Mouse (Mus musculus) stomach, postnatal 0 days (tissue): Measurements from ENCODE around the gene Slc7a7.

Experiments used
- CTCF ChIP-seq: IDR thresholded peaks from 2 replicates; pipeline ENCODE4 v1.5.1; 2016; ENCODE audit warnings: antibody characterized with exemption, low read depth, mild to moderate bottlenecking, moderate library complexity
- EP300 ChIP-seq: optimal IDR thresholded peaks from 2 replicates; pipeline ENCODE3; 2016; ENCODE audit warnings: antibody characterized with exemption

GRCm38 (mm10) chr14:54382641-54383040 is 34.9 kb downstream of the Slc7a7 start:
- no peak for TF ChIP-seq CTCF
- TF ChIP-seq EP300, result no peak
